Mouse (Mus musculus) small intestine, adult 2 months (tissue): ENCODE results near the gene Tnfaip3.

Source experiments
- CTCF ChIP-seq: fragments of 200-500 bp; IDR thresholded peaks from 2 replicates; pipeline ENCODE4 v1.5.1; 2012; ENCODE audit warnings: low read depth, mild to moderate bottlenecking, control low read depth, inconsistent platforms, low read length, moderate library complexity, mixed read lengths; ENCODE audit not compliant: insufficient replicate concordance, insufficient read length; ENCODE audit errors: extremely low read depth
- POLR2A ChIP-seq: fragments of 200-500 bp; IDR thresholded peaks from 2 replicates; pipeline ENCODE4 v1.6.1; 2012; ENCODE audit warnings: low read depth, mild to moderate bottlenecking, control low read depth, inconsistent platforms, low read length, moderate library complexity

DNA sequence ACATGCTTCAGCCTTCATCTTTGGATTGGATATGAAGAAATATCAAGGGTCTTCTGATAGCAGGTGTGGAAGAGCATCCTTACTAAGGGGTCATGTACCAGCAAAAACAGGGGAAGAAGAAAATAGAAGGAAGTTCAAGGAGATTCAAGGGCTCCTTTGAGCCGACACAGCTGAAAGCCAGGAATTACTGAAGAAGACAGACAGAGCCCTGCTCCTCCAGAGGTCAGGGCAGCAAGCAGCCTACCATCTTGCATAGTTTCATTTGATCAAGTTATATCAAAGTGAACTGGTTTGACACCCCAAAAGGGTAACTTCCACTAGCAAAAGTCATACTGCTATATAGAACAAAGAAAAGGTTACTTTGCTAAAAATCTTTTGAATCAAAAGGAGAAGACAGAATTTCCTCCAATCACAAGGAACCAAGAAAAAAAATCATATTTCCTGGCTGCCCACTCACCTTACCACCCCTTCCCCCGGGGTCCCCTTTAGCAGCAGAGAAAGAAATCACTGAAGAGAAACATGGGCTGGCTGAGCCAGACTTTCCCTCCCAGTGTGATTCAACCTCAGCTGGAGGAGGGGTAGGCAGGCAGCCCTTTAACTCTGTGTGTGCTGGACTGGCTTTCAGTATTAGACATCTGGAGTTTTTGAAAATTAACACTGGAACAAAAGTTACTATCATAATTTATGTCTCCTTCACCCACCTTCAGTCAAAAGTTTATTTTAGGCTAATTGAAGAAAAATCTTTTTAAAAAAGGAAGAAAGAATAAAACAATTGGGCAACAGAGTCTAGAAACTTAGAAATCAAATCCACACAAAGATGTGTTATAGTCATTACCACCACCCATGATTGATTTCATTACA, 28.2 kb downstream of the Tnfaip3 start:
- TF ChIP-seq POLR2A, result no peak
- no peak for TF ChIP-seq CTCF
